Mouse (Mus musculus) neural tube, embryonic 15.5 days (tissue): ENCODE results near the gene Pgp. TPM values are rescaled to one million over a fixed set of nuclear protein-coding genes. Genes with fewer than 3 reads are reported as not detected.

Experiments
- ATAC-seq: fragments of 200-750 bp; cut with Nextera tagmentation; 2 replicates; pipeline ENCODE4 v1.8.0; 2017; ENCODE audit warnings: mild to moderate bottlenecking, moderate TSS enrichment, moderate library complexity; ENCODE audit not compliant: low FRiP score
- H3K27ac ChIP-seq: fragments of 300-500 bp; sonication (generic); replicated peaks from 2 replicates; pipeline ENCODE4 v1.5.1; 2015; ENCODE audit warnings: mild to moderate bottlenecking, inconsistent platforms
- H3K27me3 ChIP-seq: fragments of 300-500 bp; sonication (generic); replicated peaks from 2 replicates; pipeline ENCODE4 v1.6.1; 2015; ENCODE audit warnings: inconsistent platforms
- H3K36me3 ChIP-seq: fragments of 300-500 bp; sonication (generic); 2 replicates; pipeline ENCODE4 v1.6.1; 2015; ENCODE audit warnings: inconsistent platforms
- H3K4me1 ChIP-seq: fragments of 300-500 bp; sonication (generic); 2 replicates; pipeline ENCODE4 v1.6.1; 2015; ENCODE audit warnings: inconsistent platforms
- H3K4me2 ChIP-seq: fragments of 300-500 bp; sonication (generic); 2 replicates; pipeline ENCODE4 v1.6.1; 2015; ENCODE audit warnings: inconsistent platforms, mild to moderate bottlenecking, moderate library complexity
- H3K4me3 ChIP-seq: fragments of 300-500 bp; sonication (generic); replicated peaks from 2 replicates; pipeline ENCODE4 v1.5.1; 2015; ENCODE audit warnings: mild to moderate bottlenecking, inconsistent platforms
- H3K9ac ChIP-seq: fragments of 300-500 bp; sonication (generic); replicated peaks from 2 replicates; pipeline ENCODE4 v1.6.1; 2015; ENCODE audit warnings: mild to moderate bottlenecking, inconsistent platforms
- H3K9me3 ChIP-seq: fragments of 300-500 bp; sonication (generic); replicated peaks from 2 replicates; pipeline ENCODE4 v1.6.1; 2016; ENCODE audit warnings: inconsistent platforms
- WGBS: fragments of 180-500 bp; shearing (Covaris S2); methylation state at CpG from one replicate; pipeline ENCODE4 v1.1.7; 2015; ENCODE audit warnings: mixed read lengths; 5-methylcytosine and 5-hydroxymethylcytosine counted together
- polyA plus RNA-seq: library from polyadenylated mRNA; unstranded; fragments of >200 nt; fragmentation: Nextera tagmentation; extraction: Ambion mirVana; gene quantifications from 2 replicates; pipeline ENCODE4 v1.2.1, GENCODE M21; 2015

The Pgp gene
- polyA plus RNA-seq, 1 experiment from 2014 or later: 79.7 TPM

DNA sequence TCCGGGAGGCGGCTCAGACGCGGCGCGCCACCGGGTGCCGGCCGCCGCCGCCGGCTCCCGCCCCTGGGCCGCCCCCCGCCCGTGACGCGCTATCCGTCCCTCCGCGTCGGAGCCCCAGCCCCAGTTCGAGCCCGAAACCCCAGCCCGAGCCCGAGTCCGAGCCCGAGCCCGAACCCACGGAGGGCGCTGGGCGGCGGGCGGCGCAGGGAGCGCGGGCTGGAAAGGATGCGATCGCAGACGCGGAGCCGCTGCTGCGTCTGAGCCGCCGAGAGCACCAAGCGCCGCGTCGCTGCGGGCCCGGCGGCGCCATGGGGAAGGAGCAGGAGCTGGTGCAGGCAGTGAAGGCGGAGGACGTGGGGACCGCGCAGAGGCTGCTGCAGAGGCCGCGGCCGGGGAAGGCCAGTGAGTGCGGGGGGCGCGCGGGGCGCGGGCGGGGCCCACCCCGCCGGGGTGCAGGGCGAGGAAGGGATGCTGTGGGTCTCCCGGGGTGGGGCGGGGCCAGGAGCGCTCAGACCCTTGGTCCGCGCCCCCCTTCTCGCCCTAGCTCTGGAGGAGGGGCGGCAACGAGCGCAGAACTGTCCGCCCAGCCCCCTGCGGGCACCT, 18.6 kb downstream of the Pgp start:
- H3K36me3 ChIP-seq: no peaks in the 10 kb centered on the region
- peak overlapping the region; percentile 95 for H3K4me3 ChIP-seq
- peak; percentile 84 for ATAC-seq
- H3K4me1 ChIP-seq: peaks cover 51% of the 10 kb centered on the region
- H3K27ac ChIP-seq: peak overlapping the region; percentile 96
- no peaks in the 10 kb centered on the region for H3K27me3 ChIP-seq
- H3K9me3 ChIP-seq: no peaks in the 10 kb centered on the region
- under 1% methylated on average over 58 of the region's 81 CpGs for WGBS
- peak overlapping the region; percentile 98 for H3K9ac ChIP-seq
- peak overlapping the region; percentile 87 for H3K4me2 ChIP-seq

DNA sequence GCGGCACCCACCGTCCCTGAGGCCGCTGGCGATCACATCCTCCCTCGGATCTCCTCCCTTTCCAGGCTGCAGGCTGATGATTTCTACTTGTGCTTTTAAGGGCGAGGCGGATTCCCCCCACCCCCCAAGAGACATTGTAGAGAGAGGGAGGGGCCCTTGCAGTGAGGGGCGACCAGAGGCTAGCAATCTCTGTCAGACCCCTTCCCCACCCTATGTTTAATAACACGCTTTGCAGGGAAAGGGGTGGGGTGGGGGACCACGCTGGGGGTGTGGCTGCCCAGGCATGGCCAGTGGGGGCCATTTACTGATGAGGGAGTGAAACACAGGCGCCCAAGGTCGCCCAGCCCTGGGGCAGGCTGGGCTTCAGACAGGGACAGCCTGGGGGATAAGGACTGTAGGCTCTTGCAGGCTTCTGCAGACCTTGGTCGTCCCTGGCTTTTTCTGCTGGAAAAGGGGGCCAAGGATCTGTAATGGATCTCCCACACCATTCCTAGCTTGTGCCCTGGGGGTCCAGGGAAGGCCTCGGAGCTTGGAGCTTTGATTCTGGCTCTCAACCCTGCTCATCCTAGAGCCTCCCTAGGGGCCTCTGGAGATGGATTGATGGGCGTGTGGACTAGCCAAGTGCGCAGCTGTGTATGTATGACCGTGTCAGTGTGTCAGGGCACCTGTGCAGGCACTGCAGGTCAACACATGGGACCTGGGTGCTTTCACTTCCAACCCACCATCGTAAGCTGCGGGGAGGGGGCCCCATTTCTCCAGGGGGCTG, 19.3 kb downstream of the Pgp start:
- Histone ChIP-seq H3K9ac (peak overlapping the region; percentile 98), H3K4me2 (peak overlapping the region; percentile 87), H3K4me3 (peak overlapping the region; percentile 95), H3K27me3 (no peaks in the 10 kb centered on the region), H3K27ac (peak overlapping the region; percentile 96), H3K4me1 (peaks cover 54% of the 10 kb centered on the region), H3K9me3 (no peaks in the 10 kb centered on the region), H3K36me3 (no peaks in the 10 kb centered on the region)
- 8% methylated on average over 19 of the region's 19 CpGs for WGBS
- peak; percentile 48 for ATAC-seq

DNA sequence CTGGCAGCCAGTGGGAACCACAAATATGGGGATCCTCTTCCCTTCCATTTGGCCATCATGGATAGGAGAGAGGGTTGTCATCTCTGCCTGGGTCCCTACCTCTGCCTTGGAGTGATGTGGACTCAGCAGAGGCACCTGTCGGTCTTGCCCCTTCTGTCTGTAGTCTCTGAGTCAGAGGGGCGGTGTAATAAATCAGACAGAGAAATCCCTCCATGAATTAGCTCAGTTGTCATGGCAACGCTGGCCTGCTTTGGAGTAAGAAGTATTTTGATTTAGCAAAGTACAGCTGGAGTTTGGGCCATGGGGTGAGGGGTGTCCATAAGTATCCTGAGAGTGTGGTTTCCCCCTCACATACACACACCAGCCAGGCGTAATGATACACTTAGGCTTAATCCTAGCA, 20.2 kb downstream of the Pgp start:
- no peaks in the 10 kb centered on the region for H3K9me3 ChIP-seq
- H3K4me3 ChIP-seq: peak overlapping the region; percentile 95
- peak overlapping the region; percentile 98 for H3K9ac ChIP-seq
- H3K27ac ChIP-seq: peak overlapping the region; percentile 96
- no peaks in the 10 kb centered on the region for H3K27me3 ChIP-seq
- no peak for ATAC-seq
- H3K36me3 ChIP-seq: no peaks in the 10 kb centered on the region
- H3K4me2 ChIP-seq: peak overlapping the region; percentile 87
- 68% methylated on average over 4 of the region's 4 CpGs for WGBS
- peaks cover 60% of the 10 kb centered on the region for H3K4me1 ChIP-seq

DNA sequence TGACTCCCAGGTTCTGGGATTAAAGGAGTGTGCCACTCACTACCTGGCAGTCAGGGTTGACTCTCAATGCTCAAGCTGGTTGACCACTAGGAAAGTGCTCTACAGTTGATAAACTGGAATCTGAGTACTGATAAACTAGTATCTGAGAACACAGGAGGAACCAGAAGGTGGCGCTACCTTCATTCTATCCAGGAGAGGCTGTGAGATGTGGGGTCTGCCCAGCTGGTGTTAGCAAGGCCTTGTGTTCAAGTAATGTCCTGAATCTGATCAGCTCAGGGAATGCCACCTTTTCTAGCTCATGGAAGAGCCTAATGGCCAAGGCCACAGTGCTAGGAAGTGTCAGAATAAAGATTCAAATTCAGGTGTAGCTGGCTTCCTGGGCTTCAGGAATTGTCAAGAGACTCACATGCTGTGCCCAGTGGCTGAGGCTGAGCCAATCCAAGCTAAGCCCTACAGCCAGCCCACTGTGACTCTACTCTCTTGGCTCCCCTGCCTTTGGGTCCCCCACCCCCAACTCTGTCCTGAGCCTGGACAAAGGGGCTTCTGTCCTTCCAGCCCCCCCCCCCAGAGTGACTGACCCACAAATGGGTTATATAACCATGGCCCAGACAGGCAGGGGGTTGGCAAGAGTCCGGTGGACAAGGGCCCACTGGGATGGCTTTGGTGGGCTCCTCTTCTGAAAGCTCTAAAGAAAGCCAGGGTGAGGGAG, 24.6 kb downstream of the Pgp start:
- peak; percentile 63 for ATAC-seq
- H3K27ac ChIP-seq: peak overlapping the region; percentile 41; the same call in 1 of the 2 replicates
- H3K27me3 ChIP-seq: no peaks in the 10 kb centered on the region
- H3K4me1 ChIP-seq: peaks cover 40% of the 10 kb centered on the region
- H3K9ac ChIP-seq: no peak overlapping the region
- H3K4me2 ChIP-seq: no peak overlapping the region
- H3K4me3 ChIP-seq: no peak overlapping the region
- peaks cover 39% of the 10 kb centered on the region for H3K36me3 ChIP-seq
- H3K9me3 ChIP-seq: no peaks in the 10 kb centered on the region
- 39% methylated on average over 2 of the region's 2 CpGs for WGBS

DNA sequence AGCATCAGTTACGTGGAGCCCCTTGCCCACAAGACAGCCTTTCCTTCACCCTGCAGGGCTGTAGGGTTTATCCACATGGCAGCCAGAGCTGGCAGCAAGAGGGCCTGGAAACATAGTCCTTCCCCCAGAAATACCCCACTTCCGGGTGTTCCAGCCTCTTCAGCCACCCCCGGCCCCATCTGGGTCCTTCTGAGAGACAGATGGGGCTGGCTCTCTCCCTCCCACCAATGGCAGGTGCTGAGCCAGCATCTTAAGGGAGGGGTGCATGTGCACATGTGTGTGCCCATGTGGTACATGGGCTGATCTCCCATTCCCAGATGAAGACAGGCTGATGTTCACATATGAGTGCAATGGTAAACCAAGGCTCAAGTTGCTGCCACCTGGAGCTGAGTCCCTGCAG, 25.3 kb downstream of the Pgp start:
- H3K9me3 ChIP-seq: no peaks in the 10 kb centered on the region
- H3K4me2 ChIP-seq: no peak overlapping the region
- peaks cover 43% of the 10 kb centered on the region for H3K36me3 ChIP-seq
- no peak overlapping the region for H3K4me3 ChIP-seq
- H3K27me3 ChIP-seq: no peaks in the 10 kb centered on the region
- ATAC-seq: no peak
- no peak overlapping the region for H3K9ac ChIP-seq
- H3K4me1 ChIP-seq: peaks cover 33% of the 10 kb centered on the region
- 74% methylated on average over 3 of the region's 3 CpGs for WGBS
- H3K27ac ChIP-seq: peak overlapping the region; percentile 41; the same call in 1 of the 2 replicates

DNA sequence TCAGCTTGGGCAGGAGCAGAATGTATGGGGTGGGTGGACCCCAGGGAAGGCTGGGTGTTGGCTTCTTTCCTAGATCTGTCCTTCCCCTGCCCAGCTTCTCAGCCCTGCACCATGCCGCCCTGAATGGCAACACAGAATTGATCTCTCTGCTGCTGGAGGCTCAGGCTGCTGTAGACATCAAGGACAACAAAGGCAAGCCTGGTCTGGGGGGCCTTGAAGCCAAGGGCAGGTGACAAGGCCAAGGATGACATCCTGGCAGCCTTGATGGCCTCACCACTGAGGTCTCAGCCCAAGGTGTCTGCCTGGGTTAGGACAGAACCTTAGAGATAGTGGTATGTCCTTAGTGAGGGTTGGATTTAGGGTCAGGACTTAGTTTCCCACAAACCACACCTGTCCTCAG, 25.8 kb downstream of the Pgp start:
- no peak overlapping the region for H3K4me2 ChIP-seq
- peaks cover 27% of the 10 kb centered on the region for H3K4me1 ChIP-seq
- no peak overlapping the region for H3K4me3 ChIP-seq
- ATAC-seq: no peak
- H3K9me3 ChIP-seq: no peaks in the 10 kb centered on the region
- H3K27me3 ChIP-seq: no peaks in the 10 kb centered on the region
- 67% methylated on average over 1 of the region's 1 CpGs for WGBS
- H3K9ac ChIP-seq: no peak overlapping the region
- H3K36me3 ChIP-seq: peaks cover 49% of the 10 kb centered on the region
- no peak overlapping the region for H3K27ac ChIP-seq

DNA sequence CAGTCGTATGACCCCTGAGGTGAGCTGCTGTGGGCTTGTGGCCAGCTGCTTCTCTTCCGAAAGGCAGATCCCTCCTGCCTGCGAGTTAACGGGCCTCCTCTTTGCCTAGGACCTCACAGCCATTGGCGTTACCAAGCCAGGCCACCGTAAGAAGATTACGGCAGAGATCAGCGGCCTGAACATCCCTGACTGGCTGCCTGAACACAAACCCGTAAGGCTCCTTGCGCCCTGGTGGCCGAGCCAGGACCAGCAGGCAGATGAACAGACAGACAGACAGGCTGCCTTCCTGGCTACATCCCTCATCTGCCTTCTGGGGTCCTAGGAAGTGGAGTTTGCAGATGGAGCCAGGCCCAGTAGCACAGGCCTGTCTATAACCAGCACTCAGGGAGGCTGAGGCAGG, 32.0 kb downstream of the Pgp start:
- Histone ChIP-seq H3K9ac (no peak overlapping the region), H3K4me1 (peaks cover 2% of the 10 kb centered on the region), H3K9me3 (no peaks in the 10 kb centered on the region), H3K4me2 (no peak overlapping the region), H3K27ac (no peak overlapping the region), H3K36me3 (peaks cover 94% of the 10 kb centered on the region), H3K27me3 (no peaks in the 10 kb centered on the region), H3K4me3 (no peak overlapping the region)
- no peak for ATAC-seq
- WGBS: 49% methylated on average over 11 of the region's 11 CpGs

DNA sequence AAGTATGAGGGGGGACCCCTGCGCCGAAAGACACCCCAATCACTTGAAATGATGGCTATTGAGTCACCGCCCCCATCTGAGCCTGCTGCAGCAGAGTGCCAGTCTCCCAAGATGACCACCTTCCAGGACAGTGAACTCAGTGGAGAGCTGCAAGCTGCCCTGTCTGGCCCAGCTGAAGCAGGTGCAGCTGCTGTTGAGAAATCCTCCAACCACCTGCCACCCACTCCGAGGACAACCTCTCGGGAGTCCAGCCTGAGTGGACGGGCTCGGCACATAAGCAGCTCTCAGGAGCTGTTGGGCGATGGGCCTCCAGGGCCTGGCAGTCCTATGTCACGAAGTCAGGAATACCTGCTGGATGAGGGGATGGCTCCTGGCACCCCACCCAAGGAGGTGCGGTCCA, 33.9 kb downstream of the Pgp start:
- WGBS: 90% methylated on average over 10 of the region's 10 CpGs
- H3K9me3 ChIP-seq: no peaks in the 10 kb centered on the region
- no peak overlapping the region for H3K9ac ChIP-seq
- H3K27me3 ChIP-seq: no peaks in the 10 kb centered on the region
- no peak overlapping the region for H3K4me2 ChIP-seq
- H3K4me3 ChIP-seq: no peak overlapping the region
- H3K36me3 ChIP-seq: peaks cover 93% of the 10 kb centered on the region
- H3K27ac ChIP-seq: no peak overlapping the region
- no peak for ATAC-seq
- H3K4me1 ChIP-seq: peaks cover 4% of the 10 kb centered on the region

DNA sequence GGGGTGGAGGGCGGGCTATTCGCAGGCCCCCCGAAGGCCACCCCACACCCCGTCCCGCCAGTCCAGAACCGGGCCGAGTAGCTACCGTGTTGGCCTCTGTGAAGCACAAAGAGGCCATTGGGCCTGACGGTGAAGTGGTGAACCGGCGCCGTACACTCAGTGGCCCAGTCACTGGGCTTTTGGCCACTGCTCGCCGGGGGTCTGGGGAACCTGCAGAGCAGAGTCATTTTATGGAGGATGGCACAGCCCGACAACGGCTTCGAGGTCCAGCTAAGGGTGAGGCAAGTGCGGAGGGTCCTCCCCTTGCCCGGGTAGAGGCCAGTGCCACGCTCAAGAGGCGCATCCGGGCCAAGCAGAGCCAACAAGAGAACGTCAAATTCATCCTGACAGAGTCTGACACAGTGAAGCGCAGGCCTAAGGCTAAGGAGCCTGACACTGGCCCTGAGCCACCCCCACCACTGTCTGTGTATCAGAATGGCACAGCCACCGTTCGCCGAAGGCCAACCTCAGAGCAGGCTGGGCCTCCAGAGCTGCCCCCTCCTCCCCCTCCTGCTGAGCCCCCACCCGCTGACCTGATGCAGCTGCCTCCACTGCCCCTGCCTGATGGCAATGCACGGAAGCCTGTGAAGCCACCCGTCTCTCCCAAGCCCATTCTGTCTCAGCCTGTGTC, 35.2 kb downstream of the Pgp start:
- no peak overlapping the region for H3K27ac ChIP-seq
- no peaks in the 10 kb centered on the region for H3K9me3 ChIP-seq
- peaks cover 96% of the 10 kb centered on the region for H3K36me3 ChIP-seq
- H3K4me2 ChIP-seq: no peak overlapping the region
- no peak for ATAC-seq
- WGBS: 88% methylated on average over 30 of the region's 30 CpGs
- H3K4me3 ChIP-seq: no peak overlapping the region
- 0 out of 2 replicates have a peak overlapping the region, but pooled peaks have one; percentile 17 for H3K9ac ChIP-seq
- H3K4me1 ChIP-seq: peaks cover 4% of the 10 kb centered on the region
- no peaks in the 10 kb centered on the region for H3K27me3 ChIP-seq

DNA sequence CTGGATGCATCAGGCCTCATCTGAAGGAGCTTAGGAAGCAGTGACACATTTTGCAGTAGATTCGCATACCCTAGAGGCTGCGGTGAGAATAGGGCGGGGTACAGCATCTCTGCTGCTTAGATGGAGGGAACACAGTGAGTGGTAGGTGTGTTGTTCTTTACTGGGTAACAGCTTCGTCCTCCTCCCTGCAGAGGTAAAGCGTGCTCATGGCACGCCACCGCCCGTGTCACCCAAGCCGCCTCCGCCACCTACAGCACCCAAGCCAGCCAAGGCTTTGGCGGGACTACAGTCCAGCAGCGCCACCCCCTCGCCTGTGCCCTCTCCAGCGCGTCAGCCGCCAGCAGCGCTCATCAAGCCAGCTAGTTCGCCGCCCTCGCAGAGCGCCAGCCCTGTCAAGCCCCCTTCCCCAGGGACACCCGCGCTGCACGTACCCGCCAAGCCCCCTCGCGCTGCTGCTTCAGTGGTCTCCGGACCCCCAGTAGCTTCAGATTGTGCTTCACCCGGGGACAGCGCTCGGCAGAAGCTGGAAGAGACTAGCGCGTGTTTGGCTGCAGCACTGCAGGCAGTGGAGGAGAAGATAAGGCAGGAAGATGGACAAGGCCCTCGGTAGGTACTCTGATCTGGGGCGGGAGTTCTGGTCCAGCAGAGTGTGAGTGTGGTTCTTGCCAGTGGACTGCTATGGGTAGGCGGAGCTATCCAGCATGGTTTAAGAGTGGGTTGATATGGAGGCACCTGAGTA, 36.3 kb downstream of the Pgp start:
- Histone ChIP-seq H3K27ac (0 out of 2 replicates have a peak overlapping the region, but pooled peaks have one; percentile 19), H3K9ac (no peak overlapping the region), H3K4me2 (peak overlapping the region; percentile 30), H3K4me3 (no peak overlapping the region), H3K4me1 (peaks cover 4% of the 10 kb centered on the region), H3K9me3 (no peaks in the 10 kb centered on the region), H3K36me3 (peaks cover 96% of the 10 kb centered on the region), H3K27me3 (no peaks in the 10 kb centered on the region)
- 32% methylated on average over 36 of the region's 36 CpGs for WGBS
- no peak for ATAC-seq

DNA sequence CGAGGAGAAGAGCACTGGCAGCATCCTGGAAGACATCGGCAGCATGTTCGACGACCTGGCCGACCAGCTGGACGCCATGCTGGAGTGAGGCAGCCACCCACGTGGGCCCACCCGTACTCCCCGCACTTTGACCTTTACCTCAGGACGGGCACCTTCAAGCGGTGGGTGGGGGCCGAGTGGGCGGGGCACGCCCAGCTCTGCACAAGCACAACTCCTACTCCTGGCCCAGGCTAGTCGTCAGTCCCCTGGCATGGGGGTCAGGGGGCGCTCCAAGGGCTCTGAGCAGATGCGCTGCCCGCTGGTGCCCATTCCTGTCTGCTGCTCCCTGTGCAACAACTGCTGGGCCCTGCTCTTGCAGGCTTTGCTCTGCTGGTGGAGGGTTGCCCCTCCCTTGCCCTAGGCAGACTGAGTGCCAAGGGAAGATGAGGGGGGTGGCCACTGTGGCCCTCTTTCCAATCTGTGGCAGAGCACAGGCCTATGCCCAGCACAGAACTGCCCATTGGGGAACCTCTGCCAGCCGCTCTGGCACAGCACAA, 37.0 kb downstream of the Pgp start:
- Histone ChIP-seq H3K9ac (no peak overlapping the region), H3K27ac (no peak overlapping the region)
- WGBS: 62% methylated on average over 19 of the region's 19 CpGs

More for the DNA sequence above, 37.0 kb downstream of the Pgp start:
- Histone ChIP-seq H3K36me3 (peaks cover 96% of the 10 kb centered on the region), H3K4me2 (no peak overlapping the region), H3K4me3 (no peak overlapping the region), H3K4me1 (peaks cover 4% of the 10 kb centered on the region), H3K27me3 (no peaks in the 10 kb centered on the region), H3K9me3 (no peaks in the 10 kb centered on the region)
- ATAC-seq: no peak
